Mouse (Mus musculus) ES-Bruce4 (cell line): ENCODE data around the gene Ddx10. TPM values are rescaled to one million over a fixed set of nuclear protein-coding genes. Genes with fewer than 3 reads are reported as not detected.

Source experiments
- H3K27ac ChIP-seq: 2 replicates; pipeline ENCODE4 v1.5.1; 2012; ENCODE audit warnings: low read length, inconsistent platforms; ENCODE audit not compliant: insufficient read depth
- H3K27me3 ChIP-seq: 2 replicates; pipeline ENCODE4 v1.6.1; 2012; ENCODE audit warnings: mild to moderate bottlenecking, low read length, inconsistent platforms; ENCODE audit not compliant: control insufficient read depth, poor library complexity, insufficient read depth, severe bottlenecking
- H3K36me3 ChIP-seq: 2 replicates; pipeline ENCODE4 v1.6.1; 2012; ENCODE audit warnings: inconsistent platforms, mild to moderate bottlenecking, low read length, moderate library complexity; ENCODE audit not compliant: control insufficient read depth, poor library complexity, insufficient read depth, severe bottlenecking
- H3K4me1 ChIP-seq: one replicate; pipeline ENCODE4 v1.8.1; 2011; ENCODE audit warnings: low read length; ENCODE audit not compliant: control insufficient read depth, insufficient read depth
- H3K4me3 ChIP-seq: 2 replicates; pipeline ENCODE4 v1.5.1; 2011; ENCODE audit warnings: low read depth, mild to moderate bottlenecking, low read length
- H3K9ac ChIP-seq: 2 replicates; pipeline ENCODE4 v1.6.1; 2012; ENCODE audit warnings: low read depth, mild to moderate bottlenecking, inconsistent platforms; ENCODE audit not compliant: poor library complexity, severe bottlenecking
- H3K9me3 ChIP-seq: replicated peaks from 2 replicates; pipeline ENCODE4 v1.6.1; 2012; ENCODE audit warnings: mild to moderate bottlenecking, low read length, inconsistent platforms; ENCODE audit not compliant: control insufficient read depth, poor library complexity, insufficient read depth, severe bottlenecking
- CTCF ChIP-seq: IDR thresholded peaks from one replicate; pipeline ENCODE4 v1.8.1; 2011; ENCODE audit warnings: low read depth, low read length
- EP300 ChIP-seq: IDR thresholded peaks from 2 replicates; pipeline ENCODE4 v1.6.1; 2011; ENCODE audit warnings: low read depth, low read length; ENCODE audit not compliant: insufficient read depth
- POLR2A ChIP-seq: IDR thresholded peaks from one replicate; pipeline ENCODE4 v1.8.1; 2011; ENCODE audit warnings: low read length; ENCODE audit not compliant: insufficient read depth
- polyA plus RNA-seq: library from polyadenylated mRNA; stranded (reverse); fragments of >200 nt; gene quantifications from 2 replicates; pipeline ENCODE4 v1.2.4, GENCODE M21; 2011; ENCODE audit warnings: low read depth; ENCODE audit not compliant: missing spikeins, insufficient read depth, insufficient read length

Gene Ddx10
- polyA plus RNA-seq, 1 experiment: 59.9 TPM

DNA sequence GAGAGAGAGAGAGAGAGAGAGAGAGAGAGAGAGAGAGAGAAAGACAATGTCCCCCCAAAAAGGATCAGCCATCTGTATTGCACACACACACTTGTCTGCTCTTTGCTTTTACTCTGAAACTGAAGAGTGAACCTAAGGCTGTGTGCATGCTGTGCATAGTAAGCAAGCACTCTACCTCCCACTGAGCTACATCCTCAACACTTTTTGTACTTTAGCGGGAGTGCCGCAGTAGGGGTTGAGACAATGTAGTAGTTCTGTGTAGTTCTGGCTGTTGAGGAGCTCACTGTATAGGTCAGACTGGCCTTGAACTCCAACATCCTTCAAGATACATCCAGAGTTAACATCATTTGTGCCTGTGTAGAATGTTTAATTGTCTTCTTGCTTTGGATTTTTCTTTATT lies 17.7 kb upstream of the Ddx10 start:
- no peaks in the 10 kb centered on the region for H3K36me3 ChIP-seq
- TF ChIP-seq EP300: no peak
- TF ChIP-seq CTCF: no peak
- no peak for TF ChIP-seq POLR2A
- no peaks in the 10 kb centered on the region for H3K9me3 ChIP-seq
- H3K9ac ChIP-seq: no peak overlapping the region
- no peak overlapping the region for H3K27ac ChIP-seq
- H3K4me1 ChIP-seq: peaks cover 2% of the 10 kb centered on the region
- H3K4me3 ChIP-seq: no peak overlapping the region
- H3K27me3 ChIP-seq: no peaks in the 10 kb centered on the region

DNA sequence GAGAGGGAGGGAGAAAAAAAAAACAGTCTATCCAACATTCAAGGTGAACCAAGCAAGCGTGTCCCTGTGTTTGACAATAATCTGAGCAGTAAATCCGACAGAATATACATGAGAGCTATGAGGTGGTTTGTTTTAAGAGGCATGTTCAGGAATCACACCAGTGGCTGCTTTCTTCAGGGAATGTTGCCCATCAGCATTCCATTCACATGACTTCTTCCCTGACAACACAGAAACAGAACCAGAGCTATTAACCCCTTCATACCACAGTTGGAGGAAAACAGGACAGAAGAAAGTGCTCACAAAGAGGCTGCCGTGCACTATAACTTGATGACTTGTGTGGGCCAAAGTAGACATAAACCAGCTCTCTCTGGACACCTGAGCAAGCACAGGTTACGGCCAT lies 16.5 kb upstream of the Ddx10 start:
- Histone ChIP-seq H3K36me3 (no peaks in the 10 kb centered on the region), H3K27me3 (no peaks in the 10 kb centered on the region), H3K4me3 (no peak overlapping the region), H3K27ac (no peak overlapping the region), H3K9me3 (no peaks in the 10 kb centered on the region), H3K9ac (no peak overlapping the region), H3K4me1 (peaks cover 2% of the 10 kb centered on the region)
- TF ChIP-seq EP300 (no peak), CTCF (no peak), POLR2A (no peak)

DNA sequence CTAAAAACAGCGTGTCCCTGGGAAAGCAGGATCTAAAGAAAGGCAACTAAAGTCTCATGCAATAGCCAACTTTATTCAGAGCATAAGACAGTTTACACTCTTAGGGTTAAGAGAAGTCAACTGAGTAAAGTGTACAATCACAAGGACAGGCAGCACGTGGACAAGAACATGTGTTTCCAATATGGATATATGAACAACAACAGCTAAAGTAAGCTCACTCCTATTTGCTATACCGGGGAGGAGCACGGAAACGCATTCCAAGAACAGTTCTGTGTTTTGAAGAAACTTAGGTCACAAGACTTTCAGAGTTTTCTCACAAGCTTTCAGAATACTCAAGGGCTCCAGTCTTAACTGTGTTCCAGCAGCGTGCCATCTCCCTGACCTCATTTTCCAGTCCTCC lies 10.3 kb upstream of the Ddx10 start:
- no peak overlapping the region for H3K9ac ChIP-seq
- H3K36me3 ChIP-seq: no peaks in the 10 kb centered on the region
- H3K27ac ChIP-seq: peak overlapping the region; percentile 26; the same call in 1 of the 2 replicates

DNA sequence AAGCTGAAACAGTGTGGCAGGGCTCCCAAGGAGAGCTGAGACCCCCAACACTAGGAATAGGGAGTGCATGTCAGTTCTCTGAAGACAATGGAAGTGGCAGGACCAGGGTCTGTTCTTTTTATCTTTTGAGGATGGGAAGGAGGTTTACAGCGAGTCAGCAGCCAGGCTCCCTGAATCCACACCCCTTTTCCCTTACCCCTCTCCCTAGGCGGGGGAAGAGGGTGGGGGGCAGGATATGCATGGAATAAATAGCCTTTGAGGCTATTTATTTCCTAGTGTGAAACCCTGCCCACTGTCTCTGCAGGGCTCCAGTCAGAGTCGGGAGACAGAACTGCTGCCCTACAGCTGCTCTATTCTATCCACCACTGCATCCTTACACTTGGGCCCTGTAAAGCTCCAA lies 9.9 kb upstream of the Ddx10 start:
- no peak overlapping the region for H3K9ac ChIP-seq
- TF ChIP-seq POLR2A (no peak), EP300 (0 out of 2 replicates have a peak, but pooled peaks have one; percentile 26)
- H3K36me3 ChIP-seq: no peaks in the 10 kb centered on the region
- peaks cover 2% of the 10 kb centered on the region for H3K4me1 ChIP-seq
- peak overlapping the region; percentile 26 for H3K27ac ChIP-seq
- no peak overlapping the region for H3K4me3 ChIP-seq
- H3K27me3 ChIP-seq: no peaks in the 10 kb centered on the region
- no peaks in the 10 kb centered on the region for H3K9me3 ChIP-seq

More for the DNA sequence above, 10.3 kb upstream of the Ddx10 start:
- Histone ChIP-seq H3K27me3 (no peaks in the 10 kb centered on the region), H3K9me3 (no peaks in the 10 kb centered on the region), H3K4me1 (peaks cover 2% of the 10 kb centered on the region), H3K4me3 (no peak overlapping the region)
- TF ChIP-seq POLR2A: no peak
- no peak for TF ChIP-seq EP300
- TF ChIP-seq CTCF: no peak

DNA sequence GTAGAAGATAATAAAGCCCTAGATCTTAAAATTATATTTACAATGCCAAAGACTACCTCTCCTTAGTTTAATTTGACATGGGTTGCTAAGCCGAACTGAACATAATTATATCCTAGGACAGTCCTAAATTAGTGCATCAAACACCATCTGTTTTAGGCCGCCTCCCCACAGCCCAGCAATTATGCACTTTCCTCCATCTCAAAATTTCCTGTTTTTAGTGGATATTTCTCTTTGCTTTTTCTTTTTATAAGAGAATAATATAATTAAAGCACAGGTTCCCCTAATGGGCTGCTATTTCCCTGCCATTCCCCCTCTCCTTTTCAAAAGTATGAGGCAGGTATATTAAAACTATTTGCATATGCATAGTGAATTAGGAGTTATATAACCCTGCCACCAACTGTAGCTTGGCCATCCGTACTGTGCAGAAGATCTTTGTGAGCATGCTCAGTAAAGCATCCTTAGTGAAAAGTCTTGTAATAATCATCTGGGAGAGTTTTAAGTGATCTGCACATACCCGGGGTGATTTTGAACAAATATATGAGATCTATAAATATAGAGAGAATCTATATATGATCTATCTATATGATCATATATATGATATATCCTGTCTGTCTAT lies 8.9 kb upstream of the Ddx10 start:
- no peaks in the 10 kb centered on the region for H3K9me3 ChIP-seq
- no peak for TF ChIP-seq POLR2A
- peaks cover 2% of the 10 kb centered on the region for H3K4me1 ChIP-seq
- no peak overlapping the region for H3K27ac ChIP-seq
- H3K27me3 ChIP-seq: no peaks in the 10 kb centered on the region
- no peak overlapping the region for H3K9ac ChIP-seq
- H3K4me3 ChIP-seq: no peak overlapping the region
- H3K36me3 ChIP-seq: no peaks in the 10 kb centered on the region

DNA sequence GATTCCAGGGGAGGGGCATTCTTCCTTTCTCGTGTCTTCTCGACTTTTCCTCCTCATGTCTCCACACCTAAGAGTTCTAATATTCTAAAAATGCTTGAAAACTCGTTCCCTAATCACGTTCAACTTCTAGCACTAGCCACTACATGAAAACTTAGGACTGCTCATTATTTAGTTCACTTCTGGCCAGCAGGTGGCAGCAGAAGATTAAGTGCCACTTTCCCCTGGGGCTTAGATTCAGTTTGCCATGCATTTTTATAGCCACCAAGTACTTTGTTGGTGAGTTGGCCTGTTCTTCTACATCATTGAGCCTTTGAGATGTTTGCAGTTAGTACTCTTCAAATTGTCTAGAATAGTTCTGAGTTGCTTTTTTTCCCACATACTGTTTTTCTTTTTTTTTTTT lies 6.5 kb upstream of the Ddx10 start:
- no peak overlapping the region for H3K27ac ChIP-seq
- no peaks in the 10 kb centered on the region for H3K27me3 ChIP-seq
- H3K36me3 ChIP-seq: no peaks in the 10 kb centered on the region
- no peaks in the 10 kb centered on the region for H3K4me1 ChIP-seq
- no peak for TF ChIP-seq EP300
- TF ChIP-seq CTCF: peak; percentile 17
- H3K4me3 ChIP-seq: no peak overlapping the region
- no peaks in the 10 kb centered on the region for H3K9me3 ChIP-seq
- H3K9ac ChIP-seq: no peak overlapping the region
